Mouse (Mus musculus) hindbrain, embryonic 15.5 days (tissue): ENCODE data around the gene Zmynd8. TPM values are rescaled to one million over a fixed set of nuclear protein-coding genes. Genes with fewer than 3 reads are reported as not detected.

Source experiments
- ATAC-seq: fragments of 200-750 bp; cut with Nextera tagmentation; 2 replicates; pipeline ENCODE4 v1.8.0; 2017; ENCODE audit warnings: low read depth, moderate number of reproducible peaks, moderate TSS enrichment; ENCODE audit not compliant: low FRiP score
- H3K27ac ChIP-seq: fragments of 300-500 bp; sonication (generic); replicated peaks from 2 replicates; pipeline ENCODE4 v1.5.1; 2015; ENCODE audit warnings: mild to moderate bottlenecking, inconsistent platforms
- H3K27me3 ChIP-seq: fragments of 300-500 bp; sonication (generic); 2 replicates; pipeline ENCODE4 v1.6.1; 2015; ENCODE audit warnings: control low read depth, inconsistent platforms
- H3K36me3 ChIP-seq: fragments of 300-500 bp; sonication (generic); 2 replicates; pipeline ENCODE4 v1.6.1; 2015; ENCODE audit warnings: control low read depth, inconsistent platforms
- H3K4me1 ChIP-seq: fragments of 300-500 bp; sonication (generic); replicated peaks from 2 replicates; pipeline ENCODE4 v1.6.1; 2015; ENCODE audit warnings: control low read depth, inconsistent platforms
- H3K4me2 ChIP-seq: fragments of 300-500 bp; sonication (generic); 2 replicates; pipeline ENCODE4 v1.6.1; 2015; ENCODE audit warnings: moderate library complexity, mild to moderate bottlenecking, inconsistent platforms
- H3K4me3 ChIP-seq: fragments of 300-500 bp; sonication (generic); 2 replicates; pipeline ENCODE4 v1.5.1; 2015; ENCODE audit warnings: mild to moderate bottlenecking, inconsistent platforms
- H3K9ac ChIP-seq: fragments of 300-500 bp; sonication (generic); 2 replicates; pipeline ENCODE4 v1.6.1; 2015; ENCODE audit warnings: inconsistent platforms
- H3K9me3 ChIP-seq: fragments of 300-500 bp; sonication (generic); 2 replicates; pipeline ENCODE4 v1.6.1; 2016; ENCODE audit warnings: control low read depth, inconsistent platforms
- WGBS: fragments of 180-500 bp; shearing (Covaris S2); methylation state at CpG from one replicate; pipeline ENCODE4 v1.1.7; 2015; 5-methylcytosine and 5-hydroxymethylcytosine counted together
- microRNA-seq: library from miRNA; unstranded; fragments of <30 nt; microRNA quantifications from one replicate; pipeline ENCODE4, GENCODE M21; 2016
- polyA plus RNA-seq: library from polyadenylated mRNA; unstranded; fragments of >200 nt; fragmentation: Nextera tagmentation; extraction: Ambion mirVana; gene quantifications from 2 replicates; pipeline ENCODE4 v1.2.1, GENCODE M21; 2015

Gene Zmynd8
- polyA plus RNA-seq, 1 experiment from 2014 or later: 71.8 TPM

- H3K4me2 ChIP-seq: no peak overlapping the region
- no peak overlapping the region for H3K9ac ChIP-seq
- H3K36me3 ChIP-seq: no peaks in the 10 kb centered on the region
- no peaks in the 10 kb centered on the region for H3K9me3 ChIP-seq
- WGBS: 20% methylated on average over 21 of the region's 21 CpGs
- no peak overlapping the region for H3K27ac ChIP-seq
- no peaks in the 10 kb centered on the region for H3K27me3 ChIP-seq
- no peak overlapping the region for H3K4me3 ChIP-seq
- ATAC-seq: no peak
- peaks cover 26% of the 10 kb centered on the region for H3K4me1 ChIP-seq
Measured at GRCm38 (mm10) chr2:165742210-165742786, 156.5 kb downstream of the Zmynd8 start.

GRCm38 (mm10) chr2:165741526-165742050 is 157.2 kb downstream of the Zmynd8 start:
- no peak overlapping the region for H3K4me2 ChIP-seq
- H3K27ac ChIP-seq: no peak overlapping the region
- H3K4me3 ChIP-seq: no peak overlapping the region
- no peak for ATAC-seq
- no peaks in the 10 kb centered on the region for H3K27me3 ChIP-seq
- no peaks in the 10 kb centered on the region for H3K36me3 ChIP-seq
- H3K9ac ChIP-seq: no peak overlapping the region
- peaks cover 26% of the 10 kb centered on the region for H3K4me1 ChIP-seq
- H3K9me3 ChIP-seq: no peaks in the 10 kb centered on the region
- 23% methylated on average over 11 of the region's 11 CpGs for WGBS

GRCm38 (mm10) chr2:165740982-165741381 is 157.8 kb downstream of the Zmynd8 start:
- 18% methylated on average over 9 of the region's 9 CpGs for WGBS

GRCm38 (mm10) chr2:165740381-165740780 is 158.4 kb downstream of the Zmynd8 start:
- Histone ChIP-seq H3K9me3 (no peaks in the 10 kb centered on the region), H3K27ac (no peak overlapping the region), H3K27me3 (no peaks in the 10 kb centered on the region), H3K36me3 (no peaks in the 10 kb centered on the region), H3K4me2 (no peak overlapping the region), H3K4me3 (no peak overlapping the region), H3K9ac (no peak overlapping the region), H3K4me1 (peaks cover 21% of the 10 kb centered on the region)
- no peak for ATAC-seq
- 55% methylated on average over 5 of the region's 5 CpGs for WGBS

More at GRCm38 (mm10) chr2:165740982-165741381, 157.8 kb downstream of the Zmynd8 start:
- H3K27me3 ChIP-seq: no peaks in the 10 kb centered on the region
- H3K36me3 ChIP-seq: no peaks in the 10 kb centered on the region
- no peak for ATAC-seq
- H3K9ac ChIP-seq: no peak overlapping the region
- no peak overlapping the region for H3K27ac ChIP-seq
- H3K4me1 ChIP-seq: peaks cover 26% of the 10 kb centered on the region
- no peak overlapping the region for H3K4me3 ChIP-seq
- H3K9me3 ChIP-seq: no peaks in the 10 kb centered on the region
- no peak overlapping the region for H3K4me2 ChIP-seq

GRCm38 (mm10) chr2:165736297-165736696 is 162.5 kb downstream of the Zmynd8 start:
- Histone ChIP-seq H3K4me2 (no peak overlapping the region), H3K4me3 (no peak overlapping the region), H3K9ac (no peak overlapping the region), H3K27me3 (no peaks in the 10 kb centered on the region), H3K36me3 (no peaks in the 10 kb centered on the region), H3K9me3 (no peaks in the 10 kb centered on the region), H3K27ac (no peak overlapping the region), H3K4me1 (peaks cover 12% of the 10 kb centered on the region)
- no peak for ATAC-seq
- WGBS: 54% methylated on average over 2 of the region's 2 CpGs

Small RNA genes lying within 50 kb of the gene (microRNA-seq; reads per million reads assigned to microRNA genes)
- not detected for gene Gm22692

Other genes starting within 250 kb of the Zmynd8 start
- gene Ncoa3, start 93.6 kb upstream of the Zmynd8 start, polyA plus RNA-seq: 14.0 and 15.1 TPM in 2 replicates